Mouse (Mus musculus): ENCODE results near the gene Slain1. TPM values are rescaled to one million over a fixed set of nuclear protein-coding genes. Genes with fewer than 3 reads are reported as not detected.

The Slain1 gene
- polyA plus RNA-seq, 1 experiment from 2014 or later, result 23.5 TPM

DNA sequence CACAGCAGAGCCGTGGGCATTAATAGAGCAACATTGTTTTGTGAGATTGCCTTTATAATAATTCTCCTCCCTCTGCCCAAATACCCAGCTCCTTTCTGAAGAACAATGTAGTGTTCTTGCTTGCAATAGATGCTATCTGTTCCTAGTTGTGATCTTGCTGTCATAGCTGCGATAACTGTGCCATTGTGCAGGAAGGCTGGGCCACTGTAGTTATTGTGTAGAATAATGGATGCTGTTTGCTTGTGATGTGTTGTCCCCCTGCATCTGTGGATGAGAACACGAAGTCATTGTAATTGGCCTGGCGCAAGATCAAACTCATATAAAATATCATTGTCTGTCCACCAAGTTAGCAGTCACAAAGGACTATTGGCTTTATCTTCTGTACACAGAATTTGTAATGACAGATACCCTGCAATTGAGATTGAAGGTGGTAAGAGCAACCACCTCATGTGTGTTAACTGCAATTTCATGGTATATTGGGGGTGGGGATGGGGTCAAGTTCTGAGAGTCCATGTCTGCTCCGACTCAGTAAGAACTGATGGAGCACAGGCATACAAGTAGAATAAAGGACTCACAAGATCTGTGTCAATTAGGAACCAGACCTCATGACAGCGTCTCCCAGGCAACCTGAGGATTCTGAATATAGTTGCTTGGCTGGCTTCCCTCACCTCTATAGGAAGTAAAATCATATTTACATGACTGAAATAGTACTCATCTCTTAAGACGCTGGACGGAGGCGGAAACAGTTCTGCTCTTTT is 32.8 kb downstream of the Slain1 start:
- no peak overlapping the region for H3K27ac ChIP-seq (ENCODE audit: low read depth, low read length)
- H3K9me3 ChIP-seq (replicated peaks; ENCODE audit: control insufficient read depth, low read length), result no peaks in the 10 kb centered on the region
- no peaks in the 10 kb centered on the region for H3K27me3 ChIP-seq (replicated peaks; ENCODE audit: control insufficient read depth, insufficient read depth, low read length)
- 36% methylated on average over 9 of the region's 9 CpGs for WGBS
- no peak overlapping the region for H3K4me2 ChIP-seq (ENCODE audit: low read length)
- ATAC-seq (no peak), DNase-seq (ENCODE audit: low spot score) (no peak)
- H3K4me1 ChIP-seq (ENCODE audit: control insufficient read depth, insufficient read depth, low read length), result peaks cover 42% of the 10 kb centered on the region
- no peak overlapping the region for H3K9ac ChIP-seq (ENCODE audit: low read length)
- H3K4me3 ChIP-seq (ENCODE audit: low read depth, low read length), result no peak overlapping the region
- H3K36me3 ChIP-seq (ENCODE audit: control insufficient read depth, insufficient read depth, low read length), result peaks cover 14% of the 10 kb centered on the region

DNA sequence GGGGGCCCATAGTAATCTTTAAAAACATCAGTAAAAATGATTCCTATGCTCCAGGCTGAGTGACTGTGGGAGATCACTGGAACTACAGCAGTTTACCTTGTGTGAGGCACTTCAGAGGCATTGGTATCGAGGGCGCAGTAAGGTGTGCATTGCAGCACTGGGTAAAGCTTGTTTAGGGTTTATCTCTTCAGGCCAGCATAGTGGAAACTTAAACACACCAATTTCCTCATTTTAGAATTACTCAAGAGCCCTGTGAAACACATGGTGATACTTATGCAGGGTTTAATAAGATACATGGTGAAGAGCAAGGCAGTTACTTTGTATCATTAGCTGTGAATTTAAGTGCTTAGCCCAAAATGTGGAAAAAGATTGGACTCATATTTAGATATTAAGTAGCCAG is 37.0 kb downstream of the Slain1 start:
- Histone ChIP-seq H3K27ac (ENCODE audit: low read depth, low read length) (no peak overlapping the region), H3K9me3 (replicated peaks; ENCODE audit: control insufficient read depth, low read length) (no peaks in the 10 kb centered on the region), H3K4me1 (ENCODE audit: control insufficient read depth, insufficient read depth, low read length) (peaks cover 13% of the 10 kb centered on the region), H3K4me2 (ENCODE audit: low read length) (no peak overlapping the region), H3K36me3 (ENCODE audit: control insufficient read depth, insufficient read depth, low read length) (peaks cover 35% of the 10 kb centered on the region), H3K4me3 (ENCODE audit: low read depth, low read length) (no peak overlapping the region), H3K27me3 (replicated peaks; ENCODE audit: control insufficient read depth, insufficient read depth, low read length) (no peaks in the 10 kb centered on the region), H3K9ac (ENCODE audit: low read length) (no peak overlapping the region)
- DNase-seq (ENCODE audit: low spot score) (no peak), ATAC-seq (no peak)
- WGBS, result 96% methylated on average over 2 of the region's 2 CpGs

DNA sequence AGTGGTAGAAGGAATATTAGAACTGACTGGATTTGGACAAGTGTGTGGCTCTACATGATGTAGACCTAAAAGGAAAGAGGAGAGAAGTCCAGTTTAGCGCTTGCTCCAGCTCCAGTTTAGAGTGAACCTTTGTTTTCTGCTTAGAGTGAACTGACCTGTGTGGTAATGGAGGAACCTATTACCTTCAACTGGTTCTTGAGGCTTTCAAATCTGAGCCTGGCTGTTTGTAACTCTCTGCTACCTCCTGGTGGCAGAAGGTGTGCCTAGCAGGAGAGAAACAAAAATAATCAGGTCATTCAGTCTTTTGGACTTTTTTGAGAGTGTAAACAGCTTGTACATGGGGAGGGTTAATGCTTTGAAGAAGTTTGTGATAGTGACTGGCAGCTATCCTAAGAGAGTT is 44.3 kb downstream of the Slain1 start:
- Histone ChIP-seq H3K4me1 (ENCODE audit: control insufficient read depth, insufficient read depth, low read length) (no peaks in the 10 kb centered on the region), H3K27ac (ENCODE audit: low read depth, low read length) (no peak overlapping the region), H3K27me3 (replicated peaks; ENCODE audit: control insufficient read depth, insufficient read depth, low read length) (no peaks in the 10 kb centered on the region), H3K36me3 (ENCODE audit: control insufficient read depth, insufficient read depth, low read length) (peaks cover 47% of the 10 kb centered on the region), H3K4me3 (ENCODE audit: low read depth, low read length) (no peak overlapping the region), H3K4me2 (ENCODE audit: low read length) (no peak overlapping the region), H3K9ac (ENCODE audit: low read length) (no peak overlapping the region), H3K9me3 (replicated peaks; ENCODE audit: control insufficient read depth, low read length) (no peaks in the 10 kb centered on the region)
- peak; percentile 78 for DNase-seq (ENCODE audit: low spot score)
- ATAC-seq, result peak; percentile 69
- WGBS, result 12% methylated on average over 1 of the region's 1 CpGs

DNA sequence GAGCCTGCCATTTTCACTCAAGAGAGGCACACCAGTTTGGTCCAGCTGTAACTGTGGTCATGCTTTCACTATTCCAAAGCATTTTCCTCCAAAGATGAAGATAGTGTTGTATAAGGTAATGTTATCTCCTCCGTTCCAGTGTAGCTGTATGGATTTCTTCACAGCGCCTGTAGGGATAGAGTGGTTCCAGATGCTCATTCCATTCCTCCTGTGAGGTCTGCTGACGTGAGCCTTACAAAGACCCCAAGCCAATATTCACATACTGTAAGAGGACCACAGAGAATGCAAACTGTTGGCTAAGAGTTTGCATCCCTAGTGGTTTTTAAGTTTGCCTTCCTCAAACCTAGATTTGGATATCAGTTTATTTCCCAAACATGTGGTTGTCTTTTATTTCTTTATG is 45.6 kb downstream of the Slain1 start:
- Histone ChIP-seq H3K4me1 (ENCODE audit: control insufficient read depth, insufficient read depth, low read length) (no peaks in the 10 kb centered on the region), H3K9ac (ENCODE audit: low read length) (no peak overlapping the region), H3K4me3 (ENCODE audit: low read depth, low read length) (no peak overlapping the region), H3K36me3 (ENCODE audit: control insufficient read depth, insufficient read depth, low read length) (peaks cover 47% of the 10 kb centered on the region), H3K9me3 (replicated peaks; ENCODE audit: control insufficient read depth, low read length) (no peaks in the 10 kb centered on the region), H3K27me3 (replicated peaks; ENCODE audit: control insufficient read depth, insufficient read depth, low read length) (no peaks in the 10 kb centered on the region), H3K4me2 (ENCODE audit: low read length) (no peak overlapping the region), H3K27ac (ENCODE audit: low read depth, low read length) (no peak overlapping the region)
- DNase-seq (ENCODE audit: low spot score) (no peak), ATAC-seq (no peak)
- WGBS, result 94% methylated on average over 3 of the region's 3 CpGs

DNA sequence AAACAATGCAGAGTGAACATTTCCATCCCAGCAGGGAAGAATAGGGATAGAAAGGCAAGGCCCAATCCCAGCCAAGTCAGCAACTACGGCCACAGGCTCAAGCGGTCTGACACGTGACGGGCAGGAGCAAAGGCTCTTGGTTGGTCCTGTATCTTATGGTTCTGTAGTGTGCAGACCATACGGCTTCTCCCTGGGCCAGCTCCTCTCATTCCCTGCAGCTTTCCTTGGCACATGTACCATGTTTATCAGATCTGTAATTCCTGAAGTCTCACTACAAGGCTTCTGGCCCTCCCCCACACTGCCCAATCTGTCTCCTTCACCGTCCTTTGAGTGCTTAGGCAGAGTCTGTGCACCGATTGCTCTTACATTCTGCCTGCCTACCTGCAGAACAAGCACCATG is 47.1 kb downstream of the Slain1 start:
- H3K27ac ChIP-seq (ENCODE audit: low read depth, low read length), result no peak overlapping the region
- no peak overlapping the region for H3K9ac ChIP-seq (ENCODE audit: low read length)
- ATAC-seq (no peak), DNase-seq (ENCODE audit: low spot score) (no peak)
- no peak overlapping the region for H3K4me2 ChIP-seq (ENCODE audit: low read length)
- WGBS, result 93% methylated on average over 7 of the region's 7 CpGs
- H3K27me3 ChIP-seq (replicated peaks; ENCODE audit: control insufficient read depth, insufficient read depth, low read length), result no peaks in the 10 kb centered on the region
- H3K36me3 ChIP-seq (ENCODE audit: control insufficient read depth, insufficient read depth, low read length), result peaks cover 56% of the 10 kb centered on the region
- H3K9me3 ChIP-seq (replicated peaks; ENCODE audit: control insufficient read depth, low read length), result no peaks in the 10 kb centered on the region
- H3K4me1 ChIP-seq (ENCODE audit: control insufficient read depth, insufficient read depth, low read length), result no peaks in the 10 kb centered on the region
- H3K4me3 ChIP-seq (ENCODE audit: low read depth, low read length), result no peak overlapping the region

DNA sequence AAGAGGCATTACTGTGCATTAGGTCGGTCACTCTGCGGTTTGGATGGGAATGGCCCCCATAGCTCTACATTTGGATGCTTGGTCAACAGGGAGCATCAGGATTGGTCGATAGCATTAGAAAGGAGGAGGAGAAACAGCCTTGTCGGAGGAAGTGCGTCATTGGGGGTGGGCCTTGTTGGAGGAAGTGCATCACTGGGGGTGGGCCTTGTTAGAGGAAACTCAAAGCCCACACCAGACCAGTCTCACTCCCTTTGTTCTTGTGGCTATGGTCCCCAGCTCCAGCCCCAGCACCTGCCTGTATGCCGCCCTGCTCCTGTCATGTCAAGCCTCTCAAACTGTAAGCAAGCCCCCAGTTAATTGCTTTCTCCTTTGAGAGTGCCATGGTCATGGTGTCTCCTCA is 49.3 kb downstream of the Slain1 start:
- Histone ChIP-seq H3K4me2 (ENCODE audit: low read length) (no peak overlapping the region), H3K9ac (ENCODE audit: low read length) (no peak overlapping the region), H3K27me3 (replicated peaks; ENCODE audit: control insufficient read depth, insufficient read depth, low read length) (no peaks in the 10 kb centered on the region), H3K4me1 (ENCODE audit: control insufficient read depth, insufficient read depth, low read length) (no peaks in the 10 kb centered on the region), H3K9me3 (replicated peaks; ENCODE audit: control insufficient read depth, low read length) (no peaks in the 10 kb centered on the region), H3K4me3 (ENCODE audit: low read depth, low read length) (no peak overlapping the region), H3K36me3 (ENCODE audit: control insufficient read depth, insufficient read depth, low read length) (peaks cover 71% of the 10 kb centered on the region), H3K27ac (ENCODE audit: low read depth, low read length) (no peak overlapping the region)
- ATAC-seq (no peak), DNase-seq (ENCODE audit: low spot score) (no peak)
- WGBS, result 99% methylated on average over 6 of the region's 6 CpGs

DNA sequence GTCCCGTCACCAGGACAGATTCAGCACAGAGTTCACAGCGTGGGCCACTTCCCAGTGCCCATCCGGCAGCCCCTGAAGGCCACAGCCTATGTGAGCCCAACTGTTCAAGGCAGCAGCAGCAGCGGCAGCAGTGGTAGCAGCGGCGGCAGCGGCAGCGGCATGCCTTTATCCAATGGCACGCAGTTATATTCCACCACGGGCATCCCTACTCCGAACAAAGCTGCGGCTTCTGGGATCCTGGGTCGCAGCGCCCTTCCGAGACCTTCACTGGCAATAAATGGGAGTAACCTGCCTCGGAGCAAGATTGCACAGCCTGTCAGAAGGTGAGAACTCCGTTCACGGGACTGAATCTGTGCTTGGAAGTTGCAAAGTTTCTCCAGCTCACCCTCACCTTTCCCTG is 52.5 kb downstream of the Slain1 start:
- Histone ChIP-seq H3K4me3 (ENCODE audit: low read depth, low read length) (no peak overlapping the region), H3K9ac (ENCODE audit: low read length) (no peak overlapping the region), H3K4me1 (ENCODE audit: control insufficient read depth, insufficient read depth, low read length) (no peaks in the 10 kb centered on the region), H3K4me2 (ENCODE audit: low read length) (no peak overlapping the region), H3K27me3 (replicated peaks; ENCODE audit: control insufficient read depth, insufficient read depth, low read length) (no peaks in the 10 kb centered on the region), H3K9me3 (replicated peaks; ENCODE audit: control insufficient read depth, low read length) (no peaks in the 10 kb centered on the region), H3K27ac (ENCODE audit: low read depth, low read length) (no peak overlapping the region), H3K36me3 (ENCODE audit: control insufficient read depth, insufficient read depth, low read length) (peaks cover 64% of the 10 kb centered on the region)
- 93% methylated on average over 18 of the region's 18 CpGs for WGBS
- ATAC-seq (no peak), DNase-seq (ENCODE audit: low spot score) (no peak)

DNA sequence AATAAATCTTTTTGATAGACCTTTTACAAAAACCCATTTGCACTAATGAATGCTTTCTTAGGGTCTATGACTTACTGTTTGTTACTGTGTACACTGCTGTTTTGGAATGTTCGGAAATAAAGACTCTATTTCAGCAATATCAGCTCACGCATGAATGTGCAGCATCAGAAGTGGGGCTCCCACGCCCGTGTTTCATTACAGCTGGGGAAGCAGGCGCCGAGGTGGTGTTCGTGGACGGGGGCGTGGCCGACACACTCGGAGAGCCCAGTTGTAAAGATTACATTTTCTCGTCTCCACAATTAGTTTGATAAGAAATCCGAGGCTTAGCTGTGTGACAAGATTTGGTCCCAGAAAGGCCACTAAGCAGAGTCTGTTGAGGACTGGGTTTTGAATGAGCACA is 54.7 kb downstream of the Slain1 start:
- Histone ChIP-seq H3K4me3 (ENCODE audit: low read depth, low read length) (no peak overlapping the region), H3K9ac (ENCODE audit: low read length) (no peak overlapping the region), H3K9me3 (replicated peaks; ENCODE audit: control insufficient read depth, low read length) (no peaks in the 10 kb centered on the region), H3K4me2 (ENCODE audit: low read length) (no peak overlapping the region), H3K36me3 (ENCODE audit: control insufficient read depth, insufficient read depth, low read length) (peaks cover 54% of the 10 kb centered on the region), H3K27me3 (replicated peaks; ENCODE audit: control insufficient read depth, insufficient read depth, low read length) (no peaks in the 10 kb centered on the region), H3K27ac (ENCODE audit: low read depth, low read length) (no peak overlapping the region), H3K4me1 (ENCODE audit: control insufficient read depth, insufficient read depth, low read length) (no peaks in the 10 kb centered on the region)
- WGBS, result 61% methylated on average over 13 of the region's 13 CpGs
- ATAC-seq, result no peak
- no peak for DNase-seq (ENCODE audit: low spot score)

DNA sequence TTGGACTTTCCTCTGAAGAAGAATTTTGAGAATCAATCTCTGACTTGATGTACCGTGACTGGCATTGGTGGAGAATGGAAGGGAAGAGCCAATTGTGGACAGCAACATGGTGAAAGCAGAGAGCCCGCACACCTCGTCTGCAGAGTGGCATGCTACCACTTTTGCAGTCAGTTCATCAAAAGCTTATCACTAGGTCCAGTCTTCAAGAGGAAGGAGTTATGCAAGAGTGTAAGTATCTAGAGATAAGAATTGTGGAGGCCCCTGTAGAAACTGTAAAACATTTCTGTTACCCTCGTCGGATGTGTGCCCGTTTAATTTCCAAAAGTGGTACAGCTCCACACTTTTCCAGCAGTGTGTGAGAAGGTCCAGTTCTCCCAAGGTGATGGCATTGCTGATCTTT is 56.3 kb downstream of the Slain1 start:
- WGBS, result 96% methylated on average over 6 of the region's 6 CpGs
- no peak for ATAC-seq
- no peak overlapping the region for H3K4me2 ChIP-seq (ENCODE audit: low read length)

More for the DNA sequence above, 56.3 kb downstream of the Slain1 start:
- no peak for DNase-seq (ENCODE audit: low spot score)
- Histone ChIP-seq H3K36me3 (ENCODE audit: control insufficient read depth, insufficient read depth, low read length) (peaks cover 46% of the 10 kb centered on the region), H3K4me3 (ENCODE audit: low read depth, low read length) (no peak overlapping the region), H3K4me1 (ENCODE audit: control insufficient read depth, insufficient read depth, low read length) (no peaks in the 10 kb centered on the region), H3K27me3 (replicated peaks; ENCODE audit: control insufficient read depth, insufficient read depth, low read length) (no peaks in the 10 kb centered on the region), H3K9me3 (replicated peaks; ENCODE audit: control insufficient read depth, low read length) (no peaks in the 10 kb centered on the region), H3K9ac (ENCODE audit: low read length) (no peak overlapping the region), H3K27ac (ENCODE audit: low read depth, low read length) (no peak overlapping the region)

Measured in forebrain, embryonic 14.5 days (tissue).